Mouse (Mus musculus) megakaryocyte-erythroid progenitor cell, adult 5-6 weeks (primary cell): ENCODE measurements around the gene Akr1b10. TPM values are rescaled to one million over a fixed set of nuclear protein-coding genes. Genes with fewer than 3 reads are reported as not detected.
"Not testable (repeated sequence)": the region's sequence is repeated elsewhere in the genome, so short reads cannot be mapped to it uniquely, and the experiment has no call there.

ENCODE experiments used
- ATAC-seq: replicated peaks from 2 replicates; pipeline ENCODE4 v1.8.0; 2016; ENCODE audit warnings: mild to moderate bottlenecking, inconsistent platforms; ENCODE audit not compliant: severe bottlenecking, poor library complexity, low FRiP score, low TSS enrichment
- total RNA-seq, 2 experiments: library from RNA; stranded (forward) in 1 of 2; stranded (reverse) in 1 of 2; fragments of 200-1000, 215-1000 nt in 1 of 2; fragments of >200 nt in 1 of 2; fragmentation: Nextera tagmentation in 1 of 2; gene quantifications; 2 replicates each; pipeline ENCODE4 v1.2.3; 2014 to 2017

Akr1b10 gene
- total RNA-seq, 2 experiments from 2014 or later, result 10.5 to 18.6 TPM

DNA sequence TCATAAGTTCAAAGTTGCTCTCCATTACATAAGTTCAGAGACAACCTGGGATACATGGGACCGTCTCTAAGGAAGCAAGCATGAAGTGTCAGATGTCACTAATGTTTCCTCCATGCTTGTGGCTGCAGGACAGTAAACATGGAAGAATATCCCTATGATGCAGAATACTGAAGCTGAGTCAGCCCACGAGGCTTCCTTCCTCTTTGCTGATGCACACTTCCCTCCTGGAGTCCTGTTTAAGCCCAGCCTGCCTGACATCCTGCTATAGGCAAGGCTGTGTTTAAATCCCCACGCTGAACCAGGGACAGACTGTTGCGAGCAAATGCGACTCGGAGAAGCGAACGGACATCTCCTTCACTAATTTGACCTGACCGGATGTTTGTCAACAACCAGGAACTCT, 16.0 kb upstream of the Akr1b10 start:
- ATAC-seq, result no peak

- no peak for ATAC-seq
Measured at GRCm38 (mm10) chr6:34370081-34370480, 13.9 kb upstream of the Akr1b10 start.

DNA sequence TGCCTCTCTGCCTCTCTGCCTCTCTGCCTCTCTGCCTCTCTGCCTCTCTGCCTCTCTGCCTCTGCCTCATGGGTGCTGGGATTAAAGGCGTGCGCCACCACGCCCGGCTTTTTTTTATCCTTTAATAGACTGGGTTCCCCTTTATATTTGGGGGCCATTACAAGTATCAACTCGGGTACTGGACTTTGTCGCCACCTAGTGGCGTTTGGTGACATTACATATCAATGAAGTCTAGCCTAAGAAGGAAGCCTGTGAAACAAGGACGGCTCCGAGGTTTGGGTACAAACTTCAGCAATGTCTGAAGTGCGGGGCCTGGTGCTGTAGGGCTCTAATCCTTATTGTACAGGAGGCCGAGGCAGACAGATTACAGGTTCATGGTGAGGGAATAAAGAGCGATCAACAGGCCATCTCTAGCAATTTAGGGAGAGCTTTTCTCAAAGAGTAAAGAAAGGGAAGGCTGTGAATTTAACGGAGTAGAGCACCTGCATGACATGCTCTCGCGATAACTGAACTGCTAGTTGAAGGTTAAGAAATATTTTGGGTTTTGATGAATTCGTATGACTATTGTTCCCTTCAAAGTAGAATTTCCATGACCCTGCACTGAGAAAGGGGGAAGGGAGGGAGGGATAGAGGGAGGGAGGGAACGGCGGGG, 12.2 kb upstream of the Akr1b10 start:
- peak; percentile 97 for ATAC-seq

DNA sequence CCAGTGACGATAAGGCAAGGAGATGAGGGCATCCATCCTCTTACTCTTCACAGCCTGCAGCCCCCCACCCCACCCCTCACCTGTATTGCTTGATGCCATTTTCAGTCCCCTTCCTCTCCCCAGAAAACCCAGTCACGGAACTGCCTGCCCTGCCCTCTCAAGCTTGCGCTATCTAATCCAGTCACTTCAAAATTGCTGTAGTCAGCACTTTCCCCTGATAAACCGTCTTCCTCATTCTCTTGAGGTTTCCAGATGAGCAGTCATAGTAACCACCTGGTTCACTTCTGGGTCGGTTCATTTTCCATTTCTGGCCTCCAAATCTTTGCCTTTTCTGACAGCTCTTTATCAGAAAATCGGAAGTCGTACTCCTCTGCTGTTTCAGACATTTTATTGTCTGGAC, 10.2 kb upstream of the Akr1b10 start:
- ATAC-seq, result no peak

GRCm38 (mm10) chr6:34375888-34376287, 8.1 kb upstream of the Akr1b10 start:
- not testable (repeated sequence) for ATAC-seq

GRCm38 (mm10) chr6:34383401-34383800, 617 bp upstream of the Akr1b10 start:
- no peak for ATAC-seq

- ATAC-seq, result peak; percentile 75
Measured at GRCm38 (mm10) chr6:34384701-34385370, 818 bp downstream of the Akr1b10 start.

GRCm38 (mm10) chr6:34388420-34389156, 4.6 kb downstream of the Akr1b10 start:
- ATAC-seq, result no peak

DNA sequence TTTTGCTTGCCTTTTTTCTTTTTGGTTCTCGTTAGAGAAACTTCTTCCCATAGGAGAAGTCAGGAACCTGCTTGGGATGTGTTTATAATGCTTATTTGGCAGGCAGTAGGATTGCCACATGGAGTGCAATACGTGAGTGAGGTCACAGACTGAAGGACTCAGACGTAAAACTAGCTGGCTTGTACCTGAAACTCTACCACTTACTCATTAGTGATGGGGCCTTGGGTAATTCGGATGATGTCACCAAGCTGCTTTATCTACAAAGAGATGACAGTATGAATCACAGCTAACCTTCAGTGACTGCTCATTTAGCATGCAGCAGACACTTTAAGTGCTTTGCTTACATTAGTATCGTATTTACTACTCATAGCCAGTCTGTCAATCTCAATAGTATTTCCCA, 11.9 kb downstream of the Akr1b10 start:
- ATAC-seq, result no peak

GRCm38 (mm10) chr6:34398431-34398830, 14.4 kb downstream of the Akr1b10 start:
- ATAC-seq, result no peak

- ATAC-seq, result no peak
Measured at GRCm38 (mm10) chr6:34399606-34400220, 15.7 kb downstream of the Akr1b10 start.

DNA sequence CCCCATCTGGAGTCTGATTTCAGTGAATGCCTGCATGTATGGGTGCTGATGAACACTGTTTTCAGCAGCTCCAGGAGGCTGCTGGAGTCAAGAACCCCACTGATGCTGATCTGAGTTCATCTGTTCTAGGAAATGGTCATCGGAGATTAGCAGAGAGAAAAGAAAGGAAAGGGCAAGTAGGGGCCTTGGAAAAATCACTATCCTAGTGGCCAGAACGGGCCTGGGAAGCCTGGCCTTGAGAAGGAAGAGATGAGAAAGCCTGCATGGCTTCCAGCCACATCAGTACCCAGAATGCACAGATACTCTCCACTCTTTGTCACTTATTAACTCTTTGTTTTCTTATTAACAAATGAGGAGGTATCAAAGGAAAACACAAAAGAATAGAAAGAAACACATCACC, 16.7 kb downstream of the Akr1b10 start:
- no peak for ATAC-seq

- ATAC-seq, result no peak
Measured at GRCm38 (mm10) chr6:34406746-34407145, 22.7 kb downstream of the Akr1b10 start.

- ATAC-seq, result no peak
Measured at GRCm38 (mm10) chr6:34407403-34407802, 23.4 kb downstream of the Akr1b10 start.

- ATAC-seq, result peak; percentile 57; the same call in 1 of the 2 replicates
Measured at GRCm38 (mm10) chr6:34412023-34412422, 28.0 kb downstream of the Akr1b10 start, which contains the start of gene Akr1b7. Gene Akr1b7, plus strand, starts transcription at chr6:34412334.

- no peak for ATAC-seq
Measured at GRCm38 (mm10) chr6:34412688-34413087, 28.7 kb downstream of the Akr1b10 start.

- ATAC-seq, result not testable (repeated sequence)
Measured at GRCm38 (mm10) chr6:34413386-34413785, 29.4 kb downstream of the Akr1b10 start.

DNA sequence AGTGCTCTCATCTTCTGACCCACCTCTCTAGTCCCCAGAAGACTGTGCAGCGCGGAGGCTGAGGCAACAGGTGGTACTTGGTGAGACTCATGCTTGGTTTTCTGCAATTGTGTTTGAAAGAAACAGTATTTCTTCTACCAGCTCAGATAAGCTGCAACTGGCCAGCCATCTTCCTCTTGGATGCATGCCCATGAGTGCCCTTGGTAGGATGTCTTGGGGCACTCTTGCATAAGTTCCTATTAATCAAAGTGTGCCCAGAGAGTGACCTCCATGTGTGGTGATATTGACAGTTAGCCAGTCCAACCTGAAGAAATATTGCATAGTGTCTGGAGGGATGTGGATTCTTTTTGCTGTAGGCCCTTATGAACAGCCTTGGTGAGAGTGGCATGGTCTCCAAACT, 32.5 kb downstream of the Akr1b10 start:
- no peak for ATAC-seq

DNA sequence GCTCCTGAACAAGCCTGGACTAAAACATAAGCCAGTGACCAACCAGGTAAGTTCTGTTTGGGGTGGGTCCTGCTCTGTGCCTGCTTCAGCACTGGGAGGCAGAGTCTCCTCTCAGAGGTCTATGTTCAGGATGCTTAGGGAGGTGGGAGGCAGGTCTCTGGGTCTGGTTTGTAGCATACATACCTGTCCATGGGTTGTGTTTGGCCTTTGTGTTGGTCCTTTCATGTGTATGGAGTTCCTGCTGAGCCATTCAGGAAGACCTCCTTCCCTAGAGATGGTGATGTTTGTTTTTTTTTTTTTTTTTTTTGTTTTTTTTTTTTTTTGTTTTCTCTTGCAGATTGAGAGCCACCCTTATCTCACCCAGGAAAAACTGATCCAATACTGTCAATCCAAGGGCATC, 35.1 kb downstream of the Akr1b10 start:
- no peak for ATAC-seq

DNA sequence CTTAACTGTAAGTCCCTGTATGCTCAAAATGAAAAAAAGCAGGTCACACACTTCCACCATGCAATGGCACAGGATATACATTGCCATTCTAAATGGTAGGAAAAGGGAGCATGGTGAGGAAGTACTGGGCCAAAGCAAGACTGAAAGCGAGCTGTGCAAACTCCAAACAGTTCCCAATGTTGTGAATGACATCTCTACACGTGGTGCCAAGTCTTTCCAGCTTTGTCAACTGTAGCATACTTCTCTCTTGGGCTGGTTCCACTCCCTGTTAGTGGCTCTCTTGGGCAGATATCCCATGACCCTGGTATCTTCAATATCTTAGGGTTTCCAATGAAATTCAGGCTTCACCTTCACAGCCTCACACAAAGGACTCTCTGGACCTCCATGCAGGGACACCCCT, 55.0 kb downstream of the Akr1b10 start:
- no peak for ATAC-seq
